Mouse (Mus musculus) adrenal gland (tissue): ENCODE measurements around the gene Tmprss12.
"Not testable (repeated sequence)": the region's sequence is repeated elsewhere in the genome, so short reads cannot be mapped to it uniquely, and the experiment has no call there.

Source experiments
- intact Hi-C: fragments of 180-260 bp; cut with DNase I; formaldehyde crosslinking; loops from one replicate; pipeline ENCODE4 v1.15.1; 2025
- long read RNA-seq, 2 experiments: library from polyadenylated mRNA; unstranded; transcript quantifications; one replicate each; pipeline ENCODE4 v2.0.0; 2020; ENCODE audit warnings: borderline replicate concordance in 1 of 2; ENCODE audit not compliant: insufficient replicate concordance in 1 of 2

The Tmprss12 gene
- long read RNA-seq, experiment 1 = 0 reads
- long read RNA-seq, experiment 2 = 0 reads

- intact Hi-C loops = no loop called here
Observed at GRCm38 (mm10) chr15:100280626-100281025, at the start of gene Tmprss12. TSS of gene Tmprss12 (plus strand) at chr15:100280837.

GRCm38 (mm10) chr15:100231616-100232525 is 48.8 kb upstream of the Tmprss12 start:
- intact Hi-C loops = no loop called here

GRCm38 (mm10) chr15:100235208-100235965 is 45.2 kb upstream of the Tmprss12 start:
- intact Hi-C loops = no loop called here

GRCm38 (mm10) chr15:100236952-100237351 is 43.7 kb upstream of the Tmprss12 start:
- intact Hi-C loops = no loop called here

- intact Hi-C loops = no loop called here
Observed at GRCm38 (mm10) chr15:100241780-100242179, 38.9 kb upstream of the Tmprss12 start.

DNA sequence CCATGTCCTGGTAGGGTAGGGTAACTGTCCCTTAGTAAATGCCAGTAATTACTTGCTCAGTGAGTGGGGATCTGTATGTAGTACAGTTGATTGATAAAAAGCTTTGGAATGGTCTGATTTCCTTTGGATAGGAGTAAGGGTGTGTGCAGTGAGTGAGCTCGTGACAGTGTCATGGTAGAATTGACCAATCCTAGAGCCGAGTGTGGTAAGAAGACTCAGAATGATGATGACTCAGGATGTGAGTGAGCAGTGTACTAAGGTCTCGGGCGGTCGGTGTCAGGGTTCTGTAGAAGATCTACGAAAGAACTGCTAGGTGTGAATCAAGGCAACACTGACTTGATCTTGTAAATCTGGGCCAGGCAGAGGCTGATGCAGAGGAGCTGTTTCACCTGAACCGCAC is 34.7 kb upstream of the Tmprss12 start:
- intact Hi-C loops = no loop called here

DNA sequence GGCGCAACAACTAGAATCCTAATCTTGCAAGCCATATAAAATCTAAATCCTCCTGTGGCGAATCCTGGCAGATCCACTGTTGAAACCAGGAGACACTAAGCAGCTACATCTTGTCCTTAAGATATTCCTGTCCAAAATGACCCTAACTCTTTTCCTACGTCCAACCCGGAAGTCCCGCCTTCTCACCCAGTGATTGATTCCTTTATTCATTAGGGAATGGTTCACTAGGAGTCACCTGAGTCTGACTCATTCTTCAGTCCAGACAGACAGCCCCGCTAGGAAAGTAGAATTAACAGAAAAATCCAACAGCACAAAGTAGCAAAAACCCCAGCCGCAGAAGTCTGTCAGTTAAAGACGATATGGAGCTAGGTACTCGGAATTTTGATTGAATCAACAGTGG is 33.3 kb upstream of the Tmprss12 start:
- intact Hi-C loops = no loop called here

- intact Hi-C loops = no loop called here
Observed at GRCm38 (mm10) chr15:100248665-100249433, 31.8 kb upstream of the Tmprss12 start.

- intact Hi-C loops = no loop called here
Observed at GRCm38 (mm10) chr15:100251153-100251780, 29.4 kb upstream of the Tmprss12 start.

DNA sequence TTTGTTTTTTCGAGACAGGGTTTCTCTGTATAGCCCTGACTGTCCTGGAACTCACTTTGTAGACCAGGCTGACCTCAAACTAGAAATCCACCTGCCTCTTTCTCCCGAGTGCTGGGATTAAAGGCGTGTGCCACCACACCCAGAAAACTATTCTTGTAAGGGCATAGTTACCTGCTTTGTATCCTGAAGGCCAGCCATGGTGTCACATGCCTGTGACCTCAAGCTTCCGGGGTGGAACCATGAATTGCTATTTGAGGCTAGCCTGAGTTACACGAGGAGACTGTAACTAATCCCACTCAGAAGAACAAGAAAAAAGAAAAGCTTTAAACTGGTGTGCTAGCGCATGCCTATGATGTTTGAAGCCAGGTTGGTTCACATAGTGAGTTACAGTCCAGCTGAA is 24.3 kb upstream of the Tmprss12 start:
- intact Hi-C loops = no loop called here

DNA sequence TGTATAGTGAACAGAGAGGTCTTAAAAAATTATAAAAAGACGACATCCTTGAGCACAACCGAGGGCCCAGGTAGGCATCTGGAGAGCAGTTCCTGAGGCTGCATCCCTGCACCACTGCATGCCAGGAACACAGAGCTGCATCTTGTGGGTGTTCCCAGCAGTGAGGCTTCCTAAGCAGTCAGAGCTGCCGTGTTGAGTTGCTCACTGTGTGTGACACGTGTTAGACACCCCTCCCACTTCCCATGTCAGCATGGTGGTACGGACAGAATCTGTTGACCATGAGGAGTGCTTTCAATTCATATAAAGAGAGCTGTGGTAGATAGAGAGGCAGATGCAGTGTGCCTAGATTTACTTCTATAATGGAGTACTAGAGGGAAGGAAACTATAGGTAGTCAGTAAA is 23.3 kb upstream of the Tmprss12 start:
- intact Hi-C loops = no loop called here

- intact Hi-C loops = no loop called here
Observed at GRCm38 (mm10) chr15:100258646-100259425, 21.8 kb upstream of the Tmprss12 start.

DNA sequence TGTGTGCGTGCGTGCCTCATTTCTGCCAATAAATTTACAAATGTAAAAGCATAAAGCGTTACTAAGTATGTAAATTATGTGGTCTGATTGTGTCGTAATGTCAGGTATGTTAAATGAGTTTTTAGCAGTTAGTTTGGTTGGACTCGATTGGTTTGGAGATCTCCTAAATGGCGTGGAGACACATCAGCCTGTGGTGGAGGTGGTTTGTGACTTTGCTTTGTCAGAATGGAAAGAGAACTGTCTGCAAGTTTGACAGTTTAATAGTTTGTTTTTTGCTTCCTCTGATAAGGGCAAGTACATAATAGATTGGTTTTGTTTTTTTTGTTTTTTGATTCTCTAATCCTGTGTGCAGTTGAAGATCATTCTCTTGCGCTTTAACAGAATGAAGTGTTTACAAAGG is 20.3 kb upstream of the Tmprss12 start:
- intact Hi-C loops = loop anchor here (10.0 kb wide), 2 partner anchors 114 to 194 kb away; no protein-coding TSS in a partner anchor

GRCm38 (mm10) chr15:100263246-100263905 is 17.3 kb upstream of the Tmprss12 start:
- intact Hi-C loops = loop anchor here (10.0 kb wide), 2 partner anchors 111 to 191 kb away; no protein-coding TSS in a partner anchor

- intact Hi-C loops = loop anchor here (10.0 kb wide), 2 partner anchors 109 to 189 kb away; no protein-coding TSS in a partner anchor
Observed at GRCm38 (mm10) chr15:100265586-100266325, 14.9 kb upstream of the Tmprss12 start.

- intact Hi-C loops = loop anchor here (10.0 kb wide), 2 partner anchors 106 to 186 kb away; no protein-coding TSS in a partner anchor
Observed at GRCm38 (mm10) chr15:100268916-100269315, 11.7 kb upstream of the Tmprss12 start.

- intact Hi-C loops = loop anchor here (10.0 kb wide), 2 partner anchors 105 to 185 kb away; no protein-coding TSS in a partner anchor
Observed at GRCm38 (mm10) chr15:100269776-100270175, 10.9 kb upstream of the Tmprss12 start.

GRCm38 (mm10) chr15:100270609-100271008 is 10.0 kb upstream of the Tmprss12 start:
- intact Hi-C loops = not testable (repeated sequence)
